Comparison of ENCODE assay signal across 24 mouse cellular contexts in genomic region chr4:58223499-58223898, GRCm38 (mm10). TPM values are rescaled to one million over a fixed set of nuclear protein-coding genes. Genes with fewer than 3 reads are reported as not detected.
A peak's percentile ranks its signal among the peaks of the same experiment; 100 is the strongest.
DNase-seq lines count a peak whose midpoint lies in the region; ATAC-seq and TF ChIP-seq lines count a peak whose summit lies in the region.
"Had no signal": no experiment of that assay in that cellular context is flagged by ENCODE, and none has a peak within 500 bp of the region (broad histone marks: within the 10 kb centered on the region; RNA-seq: fewer than 3 reads in every experiment).

No protein-coding gene starts in this region.

- H3K9ac ChIP-seq in kidney, embryonic 15.5 days = no peak overlapping the region
- no peak overlapping the region for H3K9ac ChIP-seq in kidney, postnatal 0 days (ENCODE audit: low read depth, low read length)
- H3K9ac ChIP-seq: embryonic facial prominence, embryonic 12.5 days; forebrain, embryonic 13.5 days; forebrain, embryonic 15.5 days had no signal

- 54% methylated on average over 2 of the region's 2 CpGs for WGBS in kidney, embryonic 15.5 days
- 47% methylated on average over 2 of the region's 2 CpGs for WGBS in kidney, postnatal 0 days

- no peak overlapping the region for H3K4me3 ChIP-seq in kidney, embryonic 15.5 days (replicated peaks)
- H3K4me3 ChIP-seq in kidney, postnatal 0 days (replicated peaks; ENCODE audit: low read depth, low read length) = no peak overlapping the region
- H3K4me3 ChIP-seq: embryonic facial prominence, embryonic 10.5 days; embryonic facial prominence, embryonic 12.5 days; forebrain, embryonic 13.5 days; forebrain, embryonic 15.5 days had no signal

- H3K4me1 ChIP-seq in kidney, embryonic 15.5 days = no peaks in the 10 kb centered on the region
- H3K4me1 ChIP-seq in kidney, postnatal 0 days (replicated peaks; ENCODE audit: insufficient read depth, low read length) = no peaks in the 10 kb centered on the region
- H3K4me1 ChIP-seq: embryonic facial prominence, embryonic 10.5 days; embryonic facial prominence, embryonic 12.5 days; forebrain, embryonic 13.5 days; forebrain, embryonic 15.5 days had no signal

- no peak overlapping the region for H3K27ac ChIP-seq in kidney, embryonic 15.5 days
- no peak overlapping the region for H3K27ac ChIP-seq in kidney, postnatal 0 days
- H3K27ac ChIP-seq: embryonic facial prominence, embryonic 10.5 days; embryonic facial prominence, embryonic 12.5 days; forebrain, embryonic 13.5 days; forebrain, embryonic 15.5 days had no signal

- H3K27me3 ChIP-seq in kidney, embryonic 15.5 days = no peaks in the 10 kb centered on the region
- no peaks in the 10 kb centered on the region for H3K27me3 ChIP-seq in kidney, postnatal 0 days (ENCODE audit: insufficient read depth, low read length)
- H3K27me3 ChIP-seq: CH12.LX; embryonic facial prominence, embryonic 12.5 days; forebrain, embryonic 13.5 days; forebrain, embryonic 15.5 days; Patski had no signal

- DNase-seq in heart, adult 11 months = peak; percentile 61
- DNase-seq in heart, adult 9 months (ENCODE audit: low spot score in 2 of 2) = no peak
- no peak for DNase-seq in kidney, adult 11 months
- DNase-seq in kidney, postnatal 0 days (ENCODE audit: low spot score) = peak; percentile 34
- no peak for DNase-seq in kidney, postnatal 36 days
- DNase-seq: adrenal gland, adult 8-10 months; adrenal gland, postnatal 14 days; adrenal gland, postnatal 36 days; B cell, adult 2 months; cerebellum, adult 11-12 months; cerebellum, adult 2 months; cerebellum, adult 9-10 months; cerebellum, postnatal 10 days; cerebellum, postnatal 25 days had no signal

- no peaks in the 10 kb centered on the region for H3K9me3 ChIP-seq in kidney, embryonic 15.5 days (replicated peaks)
- no peaks in the 10 kb centered on the region for H3K9me3 ChIP-seq in kidney, postnatal 0 days (replicated peaks; ENCODE audit: low read length)
- H3K9me3 ChIP-seq: embryonic facial prominence, embryonic 10.5 days; embryonic facial prominence, embryonic 12.5 days; forebrain, embryonic 13.5 days; forebrain, embryonic 15.5 days had no signal

- no peak overlapping the region for H3K4me2 ChIP-seq in kidney, embryonic 15.5 days
- no peak overlapping the region for H3K4me2 ChIP-seq in kidney, postnatal 0 days (ENCODE audit: low read length)
- H3K4me2 ChIP-seq: embryonic facial prominence, embryonic 12.5 days; forebrain, embryonic 13.5 days; forebrain, embryonic 15.5 days had no signal

- TF ChIP-seq CTCF in kidney, postnatal 0 days (IDR thresholded peaks at IDR 0.05; ENCODE audit: low read depth) = no peak

- H3K36me3 ChIP-seq in kidney, embryonic 15.5 days = no peaks in the 10 kb centered on the region
- no peaks in the 10 kb centered on the region for H3K36me3 ChIP-seq in kidney, postnatal 0 days (ENCODE audit: insufficient read depth, low read length)
- H3K36me3 ChIP-seq: embryonic facial prominence, embryonic 10.5 days; embryonic facial prominence, embryonic 12.5 days; forebrain, embryonic 15.5 days; G1E had no signal

- 0 out of 2 replicates have a peak, but pooled peaks have one; percentile 54 for ATAC-seq in kidney, embryonic 15.5 days (replicated peaks; ENCODE audit: low FRiP score)
- ATAC-seq in kidney, postnatal 0 days (replicated peaks; ENCODE audit: low FRiP score, low read depth) = no peak
- ATAC-seq: activated CD4-positive, CD25-positive, alpha-beta regulatory T cell, adult 4 months; CD4-positive, CD25-positive, alpha-beta regulatory T cell, adult 4 months; forebrain, embryonic 13.5 days; forebrain, embryonic 15.5 days; Patski had no signal

RNA-seq across cellular contexts. Expression of gene Svep1, which starts 16.8 kb away (rescaled TPM):
- polyA plus RNA-seq in kidney, embryonic 15.5 days (2015; fragmentation: Nextera tagmentation; extraction: Ambion mirVana) = 3.9 and 4.7 TPM in 2 replicates
- 2.4 and 2.5 TPM in 2 replicates for polyA plus RNA-seq in kidney, postnatal 0 days (2015; fragmentation: Nextera tagmentation; extraction: Ambion mirVana)
- polyA plus RNA-seq: activated CD4-positive, CD25-positive, alpha-beta regulatory T cell, adult 4 months; G1E had no signal

Comparison
In these comparisons a context has a peak if more than half of its experiments do, and no peak if none do; other contexts are left out.
1. DNase-seq: peak in heart, adult 11 months (single experiment) and kidney, postnatal 0 days (single experiment); none in heart, adult 9 months (0 of 2), kidney, adult 11 months (single experiment) and kidney, postnatal 36 days (0 of 2).